Mouse (Mus musculus) heart, adult 8-10 months (tissue): ENCODE measurements at regions not wholly inside any gene's neighbourhood (a gene's known extent, or its start where the extent isn't known, plus 50 kb on each side); places are given as distances from the start of the nearest gene placed in this dataset.
"Not testable (repeated sequence)": the region's sequence is repeated elsewhere in the genome, so short reads cannot be mapped to it uniquely, and the experiment has no call there.

ENCODE experiments used
- DNase-seq: peaks from one replicate; pipeline ENCODE4 v3.0.0; 2022; ENCODE audit warnings: low spot score

DNA sequence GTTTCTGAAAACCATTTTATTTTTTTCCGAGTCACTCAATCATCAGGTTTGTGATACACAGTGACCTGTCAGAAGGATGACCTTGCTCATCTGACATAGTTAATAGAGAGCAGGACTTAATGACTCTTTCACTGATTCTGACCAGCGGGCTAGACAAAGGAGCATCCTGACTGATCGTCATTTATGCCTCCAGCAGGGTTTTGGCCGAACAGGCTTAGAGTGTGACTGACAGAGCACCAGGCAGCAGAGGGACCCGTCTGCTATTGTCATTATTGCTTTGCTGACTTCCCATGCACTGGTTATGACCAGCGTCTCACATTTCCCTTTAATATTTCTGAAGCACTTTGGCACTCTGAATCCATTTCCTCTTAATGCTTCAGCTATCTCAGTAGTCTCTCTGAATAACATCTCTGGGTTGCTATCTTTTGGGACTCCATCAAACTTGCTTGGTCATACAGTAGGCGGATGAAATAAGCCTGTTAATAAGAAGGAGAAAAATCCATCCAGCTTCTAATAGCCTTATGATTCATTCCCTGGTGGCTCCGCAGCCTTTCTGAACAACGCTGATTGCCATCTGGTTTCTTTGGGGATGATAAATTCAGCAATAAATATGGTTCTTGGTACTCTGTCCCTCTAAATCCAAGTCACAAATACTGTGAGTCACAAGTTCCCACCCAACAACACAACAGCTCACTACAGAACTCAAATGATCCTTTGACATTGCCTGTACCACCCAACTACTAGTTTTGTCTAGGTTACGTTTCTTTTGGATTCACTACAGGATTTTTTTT, 820.8 kb upstream of the Sox9 start:
- DNase-seq = peak; percentile 28

DNA sequence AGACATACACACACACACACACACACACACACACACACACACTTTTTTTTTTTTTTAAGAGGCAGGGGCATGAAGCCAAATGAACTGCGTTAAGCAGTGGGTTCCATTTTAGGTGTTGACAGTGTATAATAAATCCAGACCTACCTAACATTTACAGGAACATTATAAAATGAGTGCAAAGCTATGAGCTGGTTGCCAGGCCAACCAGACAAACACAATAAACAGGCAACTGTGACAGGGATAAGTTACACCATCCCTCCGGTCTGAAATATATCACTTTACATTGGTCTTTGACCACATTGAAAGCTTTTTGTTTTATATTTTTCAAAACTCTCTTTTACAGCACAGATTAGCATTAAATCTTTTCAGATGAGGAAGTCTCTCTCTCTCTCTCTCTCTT, 820.2 kb upstream of the Sox9 start:
- DNase-seq = no peak

GRCm38 (mm10) chr11:111964066-111964465, 818.0 kb upstream of the Sox9 start:
- DNase-seq = no peak

DNA sequence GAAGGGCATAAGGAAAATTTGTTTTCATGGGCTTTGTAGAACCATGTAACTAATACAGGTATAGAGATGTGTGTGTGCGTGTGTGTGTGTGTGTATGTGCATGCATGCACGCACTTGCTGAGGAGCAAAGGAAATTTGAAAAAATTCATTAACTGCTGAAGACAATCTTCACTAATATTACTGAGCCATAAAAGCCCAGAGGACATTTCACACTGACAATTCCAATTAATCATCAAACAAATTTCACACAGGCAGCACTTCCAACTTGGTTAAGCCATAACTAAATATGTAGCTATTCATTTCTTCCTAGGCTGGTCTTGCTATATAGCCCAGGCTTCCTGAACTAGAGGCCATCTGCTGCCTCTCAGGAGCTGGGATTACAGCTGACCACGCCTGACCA, 815.6 kb upstream of the Sox9 start:
- DNase-seq = no peak

GRCm38 (mm10) chr11:111971001-111971400, 811.0 kb upstream of the Sox9 start:
- DNase-seq = no peak

DNA sequence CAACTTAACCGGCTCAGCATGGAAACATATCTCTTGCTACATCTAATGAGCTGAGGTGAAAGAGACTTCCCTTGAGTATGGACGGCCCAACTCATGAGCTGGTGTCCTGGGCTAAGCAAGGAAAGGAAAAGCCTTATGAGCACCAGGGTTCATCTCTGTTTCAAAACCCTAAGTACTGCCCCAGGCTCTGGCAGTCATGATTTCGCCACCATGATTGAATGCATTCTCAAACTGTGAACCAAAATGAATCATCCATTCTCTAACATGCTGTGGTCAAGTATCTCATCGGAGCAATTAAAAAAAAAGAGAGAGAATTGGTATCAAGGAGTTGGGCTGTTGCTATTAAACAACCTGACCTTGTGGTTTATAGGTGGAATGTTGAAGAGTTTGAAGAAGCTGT, 803.4 kb upstream of the Sox9 start:
- no peak for DNase-seq

DNA sequence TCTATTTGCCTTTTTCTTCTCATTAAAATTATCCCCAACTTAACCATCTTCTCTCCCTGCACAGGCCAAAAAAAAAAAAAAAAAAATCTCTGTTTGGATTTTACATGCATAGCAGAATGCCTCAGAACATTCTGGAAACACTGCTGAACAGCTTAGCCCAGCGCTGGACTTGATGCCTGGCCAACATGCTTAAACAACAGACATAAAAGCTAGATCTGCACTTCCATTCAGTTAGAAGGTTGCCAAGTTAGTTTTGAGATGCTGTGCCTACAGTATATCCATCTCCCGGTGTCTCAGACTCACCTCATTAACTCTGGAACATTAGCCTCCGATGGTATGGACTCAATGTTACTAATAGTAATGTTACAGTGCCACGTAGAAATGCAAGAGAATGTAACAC, 785.6 kb upstream of the Sox9 start:
- no peak for DNase-seq

- DNase-seq = not testable (repeated sequence)
Measured at GRCm38 (mm10) chr11:112010848-112011247, 771.2 kb upstream of the Sox9 start.

- no peak for DNase-seq
Measured at GRCm38 (mm10) chr11:112017906-112018305, 764.1 kb upstream of the Sox9 start.

DNA sequence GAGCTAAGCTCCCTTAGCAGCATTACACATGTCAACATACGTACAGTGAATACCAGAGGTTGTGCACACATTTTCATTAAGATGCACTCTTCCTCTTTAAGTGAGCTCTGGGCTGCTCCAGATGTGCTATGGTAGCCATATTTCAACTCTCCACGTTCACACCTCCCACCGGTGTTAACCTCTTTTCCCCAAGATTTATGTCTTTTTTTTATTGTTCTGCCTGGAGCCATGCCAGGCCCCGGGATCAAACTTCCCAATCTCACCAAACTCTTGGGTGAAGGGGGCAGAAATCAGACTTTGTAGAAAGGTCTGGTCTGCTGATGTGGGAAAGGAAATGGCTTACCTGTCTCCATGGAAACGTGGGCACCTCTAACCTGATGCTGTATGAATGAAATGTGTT, 754.0 kb upstream of the Sox9 start:
- no peak for DNase-seq

DNA sequence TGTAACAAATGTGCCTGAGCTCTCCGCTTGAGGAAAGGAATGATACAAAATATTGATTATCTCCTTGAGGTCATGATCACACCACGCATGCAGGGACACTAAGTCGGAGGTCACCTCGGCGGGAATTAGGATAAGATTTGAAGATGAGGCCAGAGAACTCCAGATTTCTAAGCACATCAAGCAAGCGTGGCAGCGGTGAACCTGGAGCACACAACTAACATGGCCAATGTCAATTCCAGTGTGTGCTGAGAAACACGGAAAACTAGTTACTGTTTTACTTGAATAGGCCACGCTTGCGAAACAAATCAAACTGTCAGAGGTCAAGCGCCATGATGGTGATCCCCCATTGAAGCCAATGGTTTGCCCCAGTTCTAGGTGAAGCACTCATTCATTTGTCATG, 743.3 kb upstream of the Sox9 start:
- no peak for DNase-seq

- DNase-seq = no peak
Measured at GRCm38 (mm10) chr11:112044455-112044854, 737.6 kb upstream of the Sox9 start.

DNA sequence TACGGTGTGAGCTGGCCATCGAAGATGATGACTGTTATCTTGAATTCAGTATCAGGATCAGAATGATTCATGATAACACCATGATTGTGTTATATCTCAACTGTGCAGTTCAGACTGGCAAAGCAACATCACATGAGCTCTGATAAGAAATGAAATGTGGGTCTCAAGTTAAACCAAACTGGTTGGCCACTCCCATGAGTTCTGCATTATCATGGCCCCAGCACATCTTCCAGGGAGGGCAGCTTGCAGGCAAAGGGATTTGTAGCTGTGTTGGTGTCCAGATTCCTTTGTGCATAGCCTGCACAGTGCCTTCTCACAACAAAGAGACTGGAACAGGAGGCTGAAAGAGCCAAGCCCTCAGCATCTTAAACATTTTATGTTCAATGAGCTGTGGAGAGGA, 736.7 kb upstream of the Sox9 start:
- DNase-seq = no peak

GRCm38 (mm10) chr11:112050362-112050761, 731.7 kb upstream of the Sox9 start:
- no peak for DNase-seq

DNA sequence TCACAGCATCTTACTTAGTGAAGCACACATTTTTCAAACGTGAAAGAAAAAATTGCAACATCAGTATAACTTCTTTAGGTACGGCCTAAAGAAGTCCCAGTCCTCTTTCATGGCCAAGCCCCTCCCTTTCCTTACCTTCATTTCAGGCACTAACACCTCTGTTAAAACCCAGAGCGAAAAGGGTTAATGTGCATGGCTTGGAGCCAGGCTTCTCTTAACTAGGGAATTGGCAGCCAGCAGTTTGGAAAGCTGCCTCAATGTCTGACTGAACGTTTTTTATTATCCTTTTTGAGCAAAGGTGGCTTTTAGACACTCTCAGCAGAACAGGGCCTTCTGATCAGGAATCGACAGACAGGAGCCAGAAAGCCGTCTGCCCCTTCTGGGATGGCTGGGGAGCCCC, 726.4 kb upstream of the Sox9 start:
- DNase-seq = no peak

- no peak for DNase-seq
Measured at GRCm38 (mm10) chr11:112067176-112067575, 714.8 kb upstream of the Sox9 start.

DNA sequence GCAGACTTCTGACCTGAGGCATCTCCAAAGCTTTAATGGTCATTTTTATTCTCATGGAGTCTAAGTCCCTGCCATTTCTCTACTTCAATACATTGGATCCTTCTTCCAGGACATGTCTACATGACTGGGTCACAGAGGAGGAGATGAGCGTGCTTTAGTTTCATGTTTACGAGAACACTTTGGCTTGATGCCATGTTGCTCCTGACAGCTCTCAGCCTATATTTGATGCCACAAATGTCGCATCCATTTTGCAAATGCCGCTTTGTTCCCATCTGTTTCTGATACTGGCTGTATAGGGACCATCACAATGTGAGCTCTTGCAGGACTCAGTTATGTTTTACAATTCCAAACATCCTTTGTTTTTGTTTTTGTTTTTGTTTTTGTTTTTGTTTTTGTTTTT, 713.2 kb upstream of the Sox9 start:
- no peak for DNase-seq

- DNase-seq = no peak
Measured at GRCm38 (mm10) chr11:112071571-112071970, 710.5 kb upstream of the Sox9 start.

DNA sequence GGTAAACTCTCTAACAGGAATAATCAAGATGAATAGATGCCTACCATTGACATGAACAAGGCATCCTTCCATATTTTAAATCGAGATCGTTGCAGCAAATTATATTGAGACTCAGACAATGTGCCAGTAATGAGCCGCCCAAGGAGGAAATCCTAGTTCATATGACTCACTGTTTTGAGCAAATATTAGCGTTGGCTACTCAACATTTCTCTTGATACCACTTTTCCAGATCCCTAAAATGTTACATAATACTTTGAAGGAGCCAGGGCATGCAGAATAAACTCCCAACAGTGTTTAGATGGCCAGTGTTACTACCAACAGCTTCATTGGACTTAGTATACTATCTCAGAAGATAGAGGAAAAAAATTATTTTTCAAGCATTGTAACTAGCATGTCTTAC, 700.6 kb upstream of the Sox9 start:
- DNase-seq = peak; percentile 6

DNA sequence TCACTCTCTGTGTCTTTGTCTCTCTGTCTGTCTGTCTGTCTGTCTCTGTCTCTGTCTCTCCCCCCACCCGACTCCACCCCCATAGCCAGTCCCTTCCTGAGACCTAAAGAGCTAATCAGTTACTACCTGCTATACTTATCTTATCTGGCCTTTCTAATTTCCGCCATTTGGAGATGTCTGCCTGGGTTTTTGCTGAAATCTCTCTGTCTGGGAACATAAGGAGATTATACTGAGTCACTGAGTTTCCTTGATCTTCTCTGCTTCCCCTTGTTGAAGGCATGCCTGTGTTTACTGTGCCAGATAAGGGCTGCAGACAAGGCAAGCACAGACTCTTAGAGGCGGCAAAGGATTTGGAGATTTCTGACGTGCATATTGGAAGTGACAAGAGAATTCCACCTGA, 699.0 kb upstream of the Sox9 start:
- DNase-seq = no peak

DNA sequence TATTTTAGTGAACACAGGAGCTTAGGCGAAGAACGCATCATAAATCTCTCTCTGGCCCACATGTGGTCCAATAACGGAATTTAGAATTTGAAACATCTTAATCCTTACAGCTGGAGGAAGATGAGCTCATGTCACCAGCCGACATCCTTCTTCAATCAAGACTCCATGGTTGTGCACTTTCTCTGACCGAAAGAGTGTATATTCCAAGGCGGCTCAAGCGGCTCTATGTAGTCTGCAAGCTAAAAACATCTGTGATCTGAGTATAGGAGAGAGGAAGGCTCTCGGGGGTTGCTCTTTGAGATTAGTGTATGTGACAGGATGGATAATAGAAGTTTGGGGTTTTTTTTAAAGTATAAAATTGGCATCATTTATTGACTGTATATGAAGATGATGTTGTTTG, 689.9 kb upstream of the Sox9 start:
- DNase-seq = no peak

DNA sequence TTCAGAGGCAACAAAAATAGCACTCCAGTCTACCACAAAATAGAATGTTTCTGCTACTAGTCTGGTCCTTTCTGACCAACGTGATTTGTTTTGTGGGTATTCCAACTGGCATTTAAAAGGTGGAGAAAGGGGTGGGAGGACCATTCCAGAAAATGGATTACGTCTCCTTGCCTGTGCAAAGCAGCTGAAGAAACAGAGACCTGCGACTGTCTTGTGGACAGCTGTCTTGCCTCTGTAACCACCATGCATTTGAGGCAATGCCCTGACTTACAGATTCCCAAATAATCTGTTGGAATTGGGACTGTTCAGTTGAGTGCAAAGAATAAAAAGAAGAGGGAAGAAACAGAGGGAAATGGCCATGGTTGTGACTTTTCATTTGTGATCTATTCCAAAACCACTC, 687.0 kb upstream of the Sox9 start:
- no peak for DNase-seq

GRCm38 (mm10) chr11:112098161-112098560, 683.9 kb upstream of the Sox9 start:
- no peak for DNase-seq

DNA sequence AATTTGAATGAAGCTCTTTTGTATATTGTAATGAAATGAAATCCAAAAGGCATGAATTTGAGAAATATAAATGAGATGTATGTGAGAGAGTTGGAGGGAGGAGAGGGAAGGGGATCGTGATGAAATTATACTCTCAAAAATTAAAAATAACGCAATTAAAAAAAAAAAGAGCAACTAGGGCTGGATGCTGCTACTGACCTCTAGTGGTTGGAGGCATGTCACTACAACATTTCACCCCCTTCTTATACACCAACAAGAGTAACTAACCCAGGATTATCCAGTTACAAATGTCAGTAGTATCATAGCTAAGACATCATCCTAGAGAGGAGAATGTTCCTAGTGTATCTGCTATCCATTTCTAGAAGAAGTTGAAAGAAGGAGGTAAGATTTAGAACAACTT, 678.8 kb upstream of the Sox9 start:
- DNase-seq = no peak
